In the genomic region with DNA sequence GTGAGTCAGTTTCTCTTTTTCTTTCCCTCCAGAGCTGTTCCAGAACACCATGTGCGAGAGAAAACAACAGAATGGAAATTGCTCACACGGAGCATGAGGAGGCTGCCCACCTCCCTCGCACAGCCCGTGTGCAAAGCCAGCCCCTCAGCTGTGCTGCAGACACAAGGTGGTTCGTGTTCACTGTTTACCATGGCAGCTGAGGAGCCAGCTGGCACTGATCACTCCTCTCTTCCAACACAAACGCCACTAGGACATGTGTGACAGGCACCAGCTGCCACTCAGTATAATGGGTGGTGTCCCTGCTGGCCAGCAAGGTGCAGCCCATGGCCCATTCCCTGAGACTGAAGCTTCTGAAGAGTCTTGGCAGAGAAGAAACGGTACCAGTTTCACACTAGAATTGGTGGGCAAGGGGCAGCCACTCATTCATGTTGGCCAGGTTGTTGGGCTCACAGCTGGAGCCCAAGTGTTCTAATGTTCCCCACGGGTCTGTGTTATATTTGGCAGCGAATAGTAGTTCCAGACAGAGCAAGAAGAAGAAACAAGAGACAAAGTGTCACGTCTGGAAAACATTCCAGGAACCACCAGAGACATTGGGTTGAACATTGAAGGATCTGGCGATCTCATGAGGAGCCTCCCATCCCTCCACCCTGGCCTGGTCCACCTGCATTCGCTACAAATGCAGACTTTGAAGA, we compare ENCODE assay signal across 8 mouse cellular contexts.
DNase-seq lines count a peak whose midpoint lies in the region; ATAC-seq lines count a peak whose summit lies in the region.

No protein-coding gene starts in this region.

- peaks cover 8% of the 10 kb centered on the region for H3K4me1 ChIP-seq in kidney, embryonic 16.5 days (ENCODE audit: insufficient read depth, low read length)

- no peak overlapping the region for H3K9ac ChIP-seq in kidney, embryonic 16.5 days (replicated peaks; ENCODE audit: low read length)

- 50% methylated on average over 12 of the region's 12 CpGs for WGBS in kidney, embryonic 16.5 days

- no peak overlapping the region for H3K27ac ChIP-seq in kidney, embryonic 16.5 days (ENCODE audit: low read length)

- H3K4me2 ChIP-seq in kidney, embryonic 16.5 days (replicated peaks; ENCODE audit: low read depth, low read length) = no peak overlapping the region

- H3K9me3 ChIP-seq in kidney, embryonic 16.5 days (ENCODE audit: low read length) = no peaks in the 10 kb centered on the region

- peak; percentile 89 for ATAC-seq in kidney, embryonic 16.5 days (ENCODE audit: low FRiP score, low TSS enrichment)
- ATAC-seq in erythroblast, adult 5-6 weeks (replicated peaks; ENCODE audit: low FRiP score, poor library complexity, severe bottlenecking) = no peak

- no peaks in the 10 kb centered on the region for H3K27me3 ChIP-seq in kidney, embryonic 16.5 days (ENCODE audit: insufficient read depth, low read length)

- no peak overlapping the region for H3K4me3 ChIP-seq in kidney, embryonic 16.5 days (ENCODE audit: low read length)

- no peak for DNase-seq in kidney, adult 18-20 months
- peak; percentile 16 to 43 for DNase-seq in frontal cortex, postnatal 10 days (ENCODE audit: low spot score in 2 of 2)
- peak; percentile 86 to 91 for DNase-seq in layer of hippocampus, adult 18-20 months (ENCODE audit: low spot score in 2 of 2)
- DNase-seq in lung, postnatal 4 days = peak; percentile 18 to 68
- no peak for DNase-seq in urinary bladder, postnatal 36 days (ENCODE audit: low spot score in 2 of 2)
- DNase-seq in adrenal gland, adult 8-10 months = no peak

- H3K36me3 ChIP-seq in kidney, embryonic 16.5 days (ENCODE audit: insufficient read depth, low read length) = no peaks in the 10 kb centered on the region

Comparison
In these comparisons a context has a peak if more than half of its experiments do, and no peak if none do; other contexts are left out.
1. DNase-seq: peak in frontal cortex, postnatal 10 days (2 of 2), layer of hippocampus, adult 18-20 months (2 of 2) and lung, postnatal 4 days (2 of 2); none in kidney, adult 18-20 months (single experiment), urinary bladder, postnatal 36 days (0 of 2) and adrenal gland, adult 8-10 months (single experiment).